Mouse (Mus musculus): ENCODE data around the gene Gm7694.

Gm7694 gene

DNA sequence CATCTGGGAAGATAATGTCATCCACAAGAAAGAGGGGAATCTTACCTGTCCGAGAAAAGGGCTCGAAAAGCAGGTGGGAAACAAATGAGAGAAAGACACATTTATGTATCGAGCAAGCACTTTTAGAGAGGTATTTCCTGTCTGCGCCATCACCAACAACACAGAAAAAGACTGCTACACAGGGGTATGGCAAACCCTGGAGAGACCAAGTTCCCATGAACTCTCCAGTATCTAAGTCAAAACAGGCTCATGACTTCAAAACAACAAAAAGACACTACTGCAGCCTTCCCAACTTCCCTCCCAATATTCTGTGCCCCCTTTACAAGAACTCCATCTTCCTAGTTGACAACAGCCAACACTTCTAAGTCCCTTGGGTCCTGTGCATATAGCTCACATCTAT is at the start of gene Gm7694:
Gm7694 (minus strand) TSS at position 101 of the 400 bp plus-strand sequence.
- no peak for DNase-seq

DNA sequence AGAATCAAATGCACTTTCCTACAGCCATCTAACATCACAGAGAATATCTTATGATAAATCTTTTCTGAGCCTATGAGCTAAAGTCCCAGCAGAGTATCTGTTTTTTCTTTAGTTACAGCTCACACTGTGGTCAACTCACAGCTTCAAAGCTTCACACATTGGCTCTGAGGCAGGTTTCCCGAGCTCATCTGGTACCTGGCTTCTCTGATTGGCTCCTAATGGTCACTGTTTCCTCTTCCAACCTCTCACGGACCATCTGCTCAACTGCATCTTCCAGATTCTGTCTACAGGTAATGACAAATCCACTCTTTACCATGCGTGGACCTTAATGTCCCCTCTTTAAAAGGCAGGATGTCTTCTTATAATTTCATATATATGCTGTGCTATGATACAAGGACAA is 47.2 kb upstream of the Gm7694 start:
- no peak for DNase-seq

DNA sequence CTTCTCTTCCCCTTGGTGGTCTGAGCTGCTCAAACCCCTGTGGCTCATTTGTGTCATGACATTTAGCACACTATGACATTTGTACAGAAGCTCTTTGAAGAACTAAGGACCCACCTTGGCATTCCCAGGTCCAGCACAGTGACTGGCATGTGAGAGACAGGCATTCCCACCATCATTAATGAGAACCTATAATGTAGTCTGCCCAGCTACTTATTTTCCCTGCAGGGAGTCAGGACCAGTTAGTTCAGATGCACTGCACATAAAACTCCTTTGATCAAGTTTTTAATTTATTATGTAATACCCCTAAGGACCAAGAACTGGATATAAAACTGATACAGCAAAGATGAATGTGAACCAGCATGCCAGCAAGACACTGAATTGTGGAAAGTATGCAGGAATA is 44.9 kb upstream of the Gm7694 start:
- no peak for DNase-seq

DNA sequence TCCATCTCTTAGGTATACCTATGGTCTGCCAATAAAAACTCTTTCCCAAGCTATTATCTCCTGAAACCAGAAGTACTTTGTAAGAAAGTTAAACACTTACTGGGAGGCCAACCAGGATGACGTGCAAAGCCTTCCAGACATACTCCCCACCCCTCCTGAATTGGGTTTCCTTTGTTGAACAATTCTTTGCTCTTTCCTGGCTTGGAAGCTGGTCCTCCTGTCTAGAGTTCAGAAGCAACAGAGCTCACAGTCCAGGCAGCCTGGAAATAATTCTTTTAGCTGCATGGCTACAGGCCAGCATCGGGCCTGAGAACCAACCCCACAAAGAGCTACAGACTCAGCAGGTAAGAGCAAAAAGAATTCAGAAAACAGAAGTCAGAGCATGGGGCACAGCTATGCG is 40.1 kb upstream of the Gm7694 start:
- peak; percentile 83 for DNase-seq

DNA sequence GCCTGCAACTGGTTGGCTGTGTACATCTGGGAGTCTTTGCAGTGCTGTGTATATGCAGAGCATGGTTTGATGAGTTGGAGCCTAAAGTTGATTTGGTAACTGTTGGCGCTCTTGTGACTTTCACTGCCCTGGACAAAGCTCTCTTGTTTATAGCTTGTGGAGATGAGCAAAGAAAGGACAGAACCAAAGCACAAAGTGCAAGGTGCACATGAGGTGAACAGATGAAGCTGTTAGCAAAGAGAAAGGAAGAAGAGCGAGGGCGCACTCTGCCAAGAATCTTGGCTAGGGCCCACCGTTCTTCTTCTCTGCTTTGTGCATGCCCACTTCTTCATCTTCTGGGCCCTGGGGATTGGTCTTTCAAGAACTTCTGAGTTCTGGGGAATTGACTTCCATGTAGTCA is 37.8 kb upstream of the Gm7694 start:
- DNase-seq = peak; percentile 73

DNA sequence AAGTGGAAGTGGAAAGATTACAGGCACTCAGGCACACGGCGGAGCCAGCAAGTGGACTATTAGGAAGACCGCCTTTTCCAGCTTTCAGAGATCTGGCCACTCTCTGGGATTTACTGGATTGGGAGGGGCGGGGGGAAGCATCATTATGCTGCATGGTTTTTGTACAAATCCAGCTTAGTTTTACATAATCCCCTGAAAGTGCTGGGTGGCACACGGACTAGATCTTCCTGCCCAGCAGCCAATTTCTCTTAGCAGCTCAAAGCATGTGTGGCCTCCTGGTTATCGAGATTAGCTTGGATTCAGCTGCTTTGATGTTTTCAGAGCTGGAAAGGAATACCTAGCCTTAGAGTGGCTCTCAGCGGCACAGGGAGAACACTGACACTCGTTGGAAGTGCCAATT is 36.9 kb upstream of the Gm7694 start:
- DNase-seq = no peak

DNA sequence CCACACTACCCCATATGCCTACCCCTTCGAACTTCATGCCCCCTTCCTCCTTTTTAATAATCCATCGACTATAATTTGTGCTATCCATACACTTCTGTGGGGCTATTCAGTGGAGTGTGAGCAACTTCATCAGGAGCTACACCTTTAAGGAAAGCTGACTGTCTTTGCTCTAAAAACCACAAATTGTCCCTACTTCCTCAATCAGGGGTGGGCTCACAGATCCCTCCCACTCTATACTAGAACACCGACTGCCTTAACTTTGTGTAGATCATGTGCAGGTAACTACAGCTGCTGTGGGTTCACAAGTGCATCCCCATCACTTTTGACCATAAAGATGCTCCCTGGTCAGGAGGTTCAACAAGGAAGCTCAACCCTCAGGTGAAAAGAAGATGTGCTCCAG is 33.8 kb upstream of the Gm7694 start:
- DNase-seq = no peak

DNA sequence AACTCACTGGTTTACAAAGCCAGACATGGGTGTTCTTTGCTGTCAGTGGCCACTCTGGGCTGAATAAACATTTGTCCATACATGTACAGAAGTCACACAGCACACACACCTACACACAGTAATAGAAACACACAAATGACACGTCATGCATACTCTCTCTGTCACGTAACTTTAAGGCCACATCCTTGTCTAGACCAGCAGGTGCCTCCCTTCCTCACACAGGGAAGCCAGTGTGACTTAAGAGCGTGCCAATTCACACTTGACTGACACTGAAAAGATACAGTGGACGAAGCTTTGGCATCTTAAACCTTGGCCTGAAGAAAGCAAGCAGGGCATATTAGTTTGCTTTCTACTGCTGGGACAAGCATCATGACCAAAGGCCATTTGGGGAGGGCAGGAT is 26.6 kb upstream of the Gm7694 start:
- peak; percentile 28 for DNase-seq

DNA sequence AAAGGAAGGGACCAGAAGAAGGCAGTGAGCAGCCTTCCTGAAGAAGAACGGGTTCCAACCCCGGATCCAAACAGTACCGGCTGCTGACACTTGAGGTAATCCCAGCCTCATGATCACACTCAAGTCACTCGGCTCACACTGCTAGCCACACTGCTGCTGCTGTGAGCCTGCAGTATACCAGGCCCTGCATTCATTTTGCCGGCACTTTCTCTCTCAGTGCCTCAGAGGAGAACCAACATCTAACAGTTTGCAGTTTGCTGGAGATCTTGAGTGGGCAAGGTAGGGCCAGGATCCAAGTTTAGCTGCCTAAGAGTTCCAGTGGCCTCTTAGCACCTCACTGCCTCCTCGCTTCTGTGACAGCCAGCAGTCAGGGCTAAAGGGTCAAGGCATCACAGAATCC is 25.8 kb upstream of the Gm7694 start:
- no peak for DNase-seq

DNA sequence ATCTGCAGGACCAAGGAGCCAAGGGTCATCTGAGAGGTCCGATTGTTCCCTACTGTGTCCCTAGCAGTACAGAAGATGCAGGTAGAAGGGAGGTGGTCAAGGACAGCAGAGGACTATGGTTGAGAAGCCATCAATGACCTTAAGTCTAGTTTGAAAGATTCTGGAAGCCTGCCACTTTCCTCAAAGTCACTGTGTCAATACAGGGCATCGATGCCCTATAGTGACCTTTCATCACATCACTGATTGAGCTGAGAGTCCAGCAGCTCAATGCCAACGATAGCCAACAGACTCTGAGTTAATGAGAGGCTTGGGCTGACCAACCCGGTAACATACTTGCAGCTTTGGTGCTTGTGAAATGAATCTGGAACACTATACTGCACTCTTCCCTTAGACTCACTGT is 19.1 kb upstream of the Gm7694 start:
- no peak for DNase-seq

DNA sequence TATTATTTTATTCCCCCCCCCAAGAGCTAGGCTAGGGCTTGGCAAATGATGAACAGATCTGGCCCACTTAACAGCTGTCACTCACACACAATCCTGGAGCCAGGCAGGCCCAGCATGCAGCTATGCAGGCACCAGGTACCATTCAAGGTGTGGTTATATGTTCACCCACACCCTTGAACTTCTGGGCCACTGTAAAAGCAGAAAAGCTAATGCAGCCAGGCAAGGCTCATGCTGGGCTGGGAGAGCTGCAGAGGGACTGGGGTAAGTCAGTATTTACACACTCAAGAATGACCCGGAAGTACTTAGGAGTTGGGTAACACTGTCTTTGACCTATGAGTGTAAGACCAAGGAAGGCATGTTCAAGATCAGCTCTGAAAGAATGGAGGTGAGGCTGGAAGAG is 18.2 kb upstream of the Gm7694 start:
- no peak for DNase-seq

DNA sequence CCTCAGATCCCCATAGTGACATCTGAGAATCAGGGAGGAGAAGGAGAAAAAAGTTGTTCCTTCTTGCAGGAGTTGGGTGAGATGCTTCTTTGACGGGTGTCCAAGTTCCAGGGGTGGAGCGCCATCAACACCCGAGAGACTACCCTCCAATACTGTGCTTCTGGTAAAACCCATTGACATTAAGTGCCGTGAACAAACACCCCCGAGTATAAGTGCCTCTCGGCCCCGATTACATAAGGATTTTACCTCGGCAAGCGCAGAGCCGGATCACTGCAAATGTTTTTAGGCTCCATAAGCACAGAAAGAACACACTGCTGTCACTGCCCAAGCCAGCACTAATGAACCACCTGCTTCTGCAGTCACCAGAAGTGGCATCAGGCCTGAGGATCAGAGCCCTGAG is 16.9 kb upstream of the Gm7694 start:
- DNase-seq = no peak

DNA sequence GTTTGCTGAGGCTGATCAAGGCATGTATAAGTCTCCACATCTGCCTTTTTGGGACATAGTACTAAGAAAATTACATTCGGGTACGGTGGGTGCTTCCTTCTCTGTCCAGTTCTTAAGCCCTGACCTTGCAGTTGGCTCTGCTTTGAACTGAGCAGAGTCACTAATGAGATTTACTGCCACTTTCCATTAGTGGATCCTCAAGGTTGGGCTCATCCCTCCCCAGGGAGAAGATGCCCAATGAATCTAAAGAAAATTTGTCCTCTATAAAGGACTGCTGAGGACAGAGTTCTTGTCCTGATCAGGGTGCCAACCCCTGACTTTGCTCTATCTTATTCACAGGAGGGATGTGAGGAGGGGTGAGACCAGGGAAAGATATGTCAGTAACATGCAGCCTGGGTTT is 15.9 kb upstream of the Gm7694 start:
- DNase-seq = no peak

DNA sequence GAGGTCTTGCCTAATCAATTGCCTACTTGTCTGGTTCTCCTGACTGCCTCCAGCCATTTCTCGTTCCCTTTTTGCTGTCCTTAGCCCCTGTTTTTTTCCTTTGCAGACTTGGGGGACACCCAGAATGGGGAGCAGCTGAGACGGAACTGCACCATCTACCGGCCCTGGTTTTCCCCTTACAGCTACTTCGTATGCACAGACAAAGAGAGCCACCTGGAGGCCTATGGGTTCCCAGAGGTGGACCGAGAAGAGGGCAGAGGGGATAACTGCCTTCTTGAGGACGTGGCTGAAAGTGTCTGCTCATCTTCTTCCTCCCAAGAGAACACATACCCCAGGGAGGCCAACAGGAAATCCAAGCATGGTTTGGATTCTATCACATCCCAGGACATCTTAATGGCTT is 5.3 kb upstream of the Gm7694 start:
- DNase-seq = no peak

DNA sequence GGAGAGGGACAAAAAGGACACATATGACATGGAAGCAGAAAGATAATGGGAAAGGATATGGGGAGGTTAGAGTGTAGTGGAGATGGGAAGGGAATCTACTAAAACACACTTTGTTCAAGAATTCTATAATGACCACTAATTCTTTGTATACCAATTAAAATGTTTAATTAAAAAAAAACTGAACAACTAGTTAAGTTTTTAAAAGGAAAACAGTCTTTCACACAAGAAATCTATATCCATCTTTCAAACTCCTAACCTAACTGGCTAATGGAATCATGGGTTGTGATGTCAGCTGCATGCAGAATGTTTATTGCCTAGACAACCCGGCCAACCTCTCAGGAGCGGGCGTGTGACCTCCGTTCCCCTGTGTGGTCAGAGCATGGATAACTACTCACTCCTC is 2.4 kb upstream of the Gm7694 start, which contains the start of gene Spata46:
Spata46 (plus strand) TSS at position 301 of the 400 bp plus-strand sequence.
- DNase-seq = no peak

DNA sequence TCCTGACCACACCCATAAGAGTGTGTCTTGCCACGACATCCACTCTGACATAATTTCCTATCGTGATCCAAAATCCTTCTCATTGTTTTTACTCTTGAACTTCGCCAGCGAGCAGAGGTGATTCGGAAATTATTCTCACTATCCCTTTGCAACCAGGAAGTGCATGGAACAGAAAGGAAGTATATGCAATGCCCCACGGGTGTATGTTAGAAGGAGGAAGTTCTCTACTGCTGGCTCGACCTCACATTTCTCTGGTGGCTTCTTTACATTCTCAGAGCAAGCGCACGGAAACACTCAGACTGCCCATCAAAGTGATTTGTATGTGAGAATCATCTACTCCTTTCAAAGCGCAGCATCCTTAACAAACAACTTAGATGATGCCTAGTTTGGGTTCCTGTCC is 1.1 kb downstream of the Gm7694 start:
- no peak for DNase-seq

DNA sequence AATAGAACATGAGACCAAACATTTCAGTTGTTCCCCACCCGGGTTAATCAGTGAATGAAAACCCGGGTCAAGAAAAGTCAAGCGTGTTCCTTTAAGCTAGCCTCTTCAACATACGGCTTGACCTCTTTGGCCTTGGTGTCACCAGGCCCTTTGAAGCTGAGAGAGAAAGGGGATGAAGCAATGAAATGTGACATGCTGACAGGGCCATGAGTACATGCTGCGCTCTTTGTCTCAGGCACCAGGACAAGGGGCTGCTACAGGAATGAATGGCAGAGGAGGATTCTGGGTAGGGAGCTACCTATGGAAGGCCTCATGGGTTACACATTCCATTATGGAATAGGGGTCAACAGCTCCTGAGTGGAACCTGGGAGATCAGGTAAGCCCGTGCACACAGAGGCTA is 3.0 kb downstream of the Gm7694 start:
- DNase-seq = no peak

DNA sequence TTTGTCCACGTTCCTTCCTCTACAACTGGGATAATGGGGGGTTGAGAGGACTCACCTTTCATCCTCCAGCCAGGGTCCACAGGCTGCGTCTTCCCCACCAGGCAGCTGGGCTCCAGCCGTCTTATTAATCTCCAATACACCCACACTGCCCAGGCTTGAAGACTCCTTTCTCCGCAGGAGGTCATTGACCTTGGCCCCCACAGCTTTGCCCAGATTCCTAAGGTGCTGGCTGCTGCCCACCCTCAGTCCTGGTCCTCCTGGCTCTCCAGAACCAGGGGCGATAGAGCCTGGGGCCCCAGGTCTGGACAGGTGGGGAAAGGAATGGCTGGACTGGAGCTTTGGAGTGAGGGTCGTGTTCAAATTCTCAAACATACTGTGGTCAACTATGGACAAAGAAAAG is 3.7 kb downstream of the Gm7694 start:
- no peak for DNase-seq

DNA sequence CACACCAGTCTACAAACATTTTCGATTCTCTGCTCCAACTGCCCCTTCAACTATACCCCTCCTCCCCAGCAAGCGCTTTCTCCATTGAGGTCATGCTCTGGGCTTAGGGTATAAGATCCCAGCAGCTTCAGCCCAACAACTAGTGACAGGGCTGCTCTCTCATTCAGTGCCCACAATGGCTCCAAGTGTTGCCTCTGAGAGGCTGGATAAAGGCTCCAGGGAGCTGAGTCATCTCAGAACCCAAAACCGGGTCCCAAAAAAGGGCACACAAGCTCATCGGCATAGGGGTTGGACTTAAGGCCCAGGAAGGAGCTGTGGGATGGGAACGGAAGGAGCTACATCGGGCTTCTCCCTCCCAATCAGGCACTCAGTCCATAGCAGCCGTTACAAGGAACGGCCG is 4.4 kb downstream of the Gm7694 start:
- DNase-seq = no peak

DNA sequence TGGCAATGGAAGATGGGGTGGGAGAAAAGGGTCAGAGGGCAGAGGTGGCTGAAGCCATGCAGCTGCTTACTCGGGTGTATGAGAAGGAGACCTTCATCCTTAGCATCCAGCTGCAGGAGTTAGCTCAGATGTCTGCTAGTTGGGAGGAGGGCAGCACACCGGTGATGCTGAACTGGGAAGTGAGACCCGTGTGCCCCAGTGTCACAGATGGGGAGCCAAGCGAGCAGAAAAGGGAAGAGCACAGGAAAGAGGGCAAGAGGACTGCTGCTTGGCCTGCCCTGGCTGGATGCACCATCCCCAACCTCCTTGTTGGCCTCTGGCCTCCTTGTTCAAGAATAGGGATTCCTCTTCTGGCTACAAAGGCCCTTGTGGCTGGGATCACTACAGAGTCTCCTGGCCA is 6.6 kb downstream of the Gm7694 start:
- no peak for DNase-seq

DNA sequence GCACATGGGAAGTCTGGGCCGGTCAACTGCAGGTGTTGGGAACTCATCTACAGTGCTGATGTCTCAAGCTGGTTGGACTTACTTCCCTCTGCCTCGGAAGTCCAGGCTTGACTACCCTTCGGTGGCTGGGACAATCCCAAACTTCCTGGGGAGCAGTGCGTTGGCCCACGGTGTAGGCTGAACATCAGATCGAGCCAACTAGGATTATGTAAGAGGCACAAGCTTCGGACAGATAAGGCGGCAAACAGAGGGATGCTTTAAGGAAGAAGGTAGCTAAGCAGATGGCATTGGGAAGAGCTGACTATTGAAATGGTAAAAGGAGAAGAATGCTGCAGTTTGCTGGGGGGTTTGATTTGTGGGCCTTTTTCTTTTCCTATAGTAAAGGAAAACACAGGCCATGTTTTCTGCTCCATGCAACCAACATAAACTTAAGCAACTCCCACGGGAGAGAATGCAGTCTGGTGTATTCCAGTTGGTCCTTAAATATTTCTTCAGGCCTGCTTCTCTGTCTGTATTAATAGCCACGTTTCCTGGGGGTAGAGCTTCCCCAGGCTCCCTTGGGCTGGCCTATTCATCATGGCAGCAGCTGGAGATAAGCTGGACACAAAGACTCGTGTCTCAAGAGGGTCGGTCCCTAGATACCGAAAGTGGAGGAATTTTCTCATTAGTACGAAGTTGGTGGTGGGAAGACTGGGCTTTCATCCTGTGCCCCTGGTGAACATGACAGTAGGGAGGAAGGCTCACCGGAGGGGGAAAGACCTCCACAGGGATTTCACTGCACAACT is 11.2 kb downstream of the Gm7694 start:
- DNase-seq = no peak

DNA sequence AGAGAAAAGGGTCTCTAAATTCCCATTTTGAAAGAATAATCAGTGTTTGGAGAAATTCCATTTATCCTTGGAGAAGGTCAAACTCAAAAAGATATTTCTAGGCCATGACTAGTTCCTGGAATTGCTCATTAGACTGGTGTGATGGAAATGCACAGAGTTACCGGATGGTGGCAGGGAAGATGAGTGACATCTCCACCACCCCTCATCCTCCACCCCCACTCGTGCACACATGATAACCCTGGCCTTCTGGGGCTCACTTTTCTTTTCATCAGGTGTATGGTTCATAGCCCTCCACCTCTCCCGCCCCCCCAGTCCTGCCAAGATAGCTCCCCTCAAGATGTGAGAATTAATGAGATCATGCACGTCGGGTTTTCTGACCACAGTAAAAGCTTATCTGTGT is 12.9 kb downstream of the Gm7694 start:
- DNase-seq = no peak

DNA sequence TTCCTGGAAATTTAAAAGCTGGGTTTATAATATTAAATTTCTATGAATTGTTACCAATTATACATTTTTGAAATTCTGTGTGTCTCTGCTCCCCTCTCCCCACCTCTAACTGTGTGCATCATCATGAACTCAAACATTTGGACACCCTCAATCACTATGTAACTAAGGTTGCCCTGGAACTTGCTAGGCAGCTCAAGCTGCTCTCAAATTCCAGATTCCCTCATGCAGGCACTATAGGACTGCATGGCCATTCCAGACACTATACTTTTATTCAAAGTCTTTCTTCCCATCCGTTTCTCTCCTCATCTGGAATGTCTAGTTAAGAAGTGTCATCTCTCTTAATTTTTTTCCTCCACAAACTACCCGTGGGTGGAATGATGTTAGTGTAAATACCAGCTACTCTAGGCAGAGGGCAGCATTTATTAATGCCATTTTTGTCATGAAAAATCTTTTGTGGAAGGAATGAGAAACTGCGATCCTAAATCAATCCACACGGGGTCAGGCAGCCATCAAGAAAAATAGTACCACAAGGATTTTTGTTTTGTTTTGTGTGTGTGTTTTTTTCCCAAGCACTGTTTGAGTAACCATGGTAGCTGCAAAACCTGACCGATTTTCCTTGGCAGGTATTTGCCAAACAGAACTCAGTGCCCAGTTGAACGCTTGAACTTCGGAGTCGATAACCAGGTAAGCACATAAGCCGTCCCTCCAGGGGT is 13.7 kb downstream of the Gm7694 start:
- peak; percentile 83 for DNase-seq

DNA sequence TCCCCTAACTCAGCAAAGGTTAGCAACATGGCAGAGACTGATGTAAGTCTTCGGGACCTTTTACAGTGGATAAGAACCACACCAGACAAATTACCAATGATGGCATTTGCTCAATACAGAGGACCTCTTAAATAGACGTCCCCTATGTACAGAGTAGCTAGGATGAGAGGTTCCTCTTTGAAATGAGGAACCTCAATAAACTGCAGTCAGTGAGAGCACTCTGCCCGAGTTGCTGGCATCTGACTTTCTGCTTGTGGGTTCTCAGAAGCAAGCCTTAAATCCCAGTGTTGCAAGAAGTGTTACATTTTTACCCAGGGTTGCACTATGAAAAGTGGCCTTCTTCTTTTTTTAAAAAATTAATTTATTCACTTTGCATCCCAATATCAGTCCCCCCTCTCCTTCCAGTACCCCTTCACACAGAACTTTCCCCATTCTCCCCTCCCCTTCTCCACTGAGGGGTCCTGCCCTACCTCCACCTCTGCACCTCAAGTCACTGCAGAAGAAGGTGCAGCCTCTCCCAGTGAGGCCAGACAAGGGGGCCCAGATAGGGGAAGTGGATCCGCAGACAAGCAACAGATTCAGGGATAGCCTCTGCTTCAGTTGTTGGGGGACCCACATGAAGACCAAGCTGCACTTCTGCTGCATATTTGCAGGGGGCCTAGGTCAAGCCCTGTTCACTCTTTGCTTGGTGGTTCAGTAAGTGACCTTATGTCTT is 23.6 kb downstream of the Gm7694 start:
- no peak for DNase-seq

Data from kidney, adult 9 months (tissue).